Mouse (Mus musculus): ENCODE results near the gene Hoxa13.

DNA sequence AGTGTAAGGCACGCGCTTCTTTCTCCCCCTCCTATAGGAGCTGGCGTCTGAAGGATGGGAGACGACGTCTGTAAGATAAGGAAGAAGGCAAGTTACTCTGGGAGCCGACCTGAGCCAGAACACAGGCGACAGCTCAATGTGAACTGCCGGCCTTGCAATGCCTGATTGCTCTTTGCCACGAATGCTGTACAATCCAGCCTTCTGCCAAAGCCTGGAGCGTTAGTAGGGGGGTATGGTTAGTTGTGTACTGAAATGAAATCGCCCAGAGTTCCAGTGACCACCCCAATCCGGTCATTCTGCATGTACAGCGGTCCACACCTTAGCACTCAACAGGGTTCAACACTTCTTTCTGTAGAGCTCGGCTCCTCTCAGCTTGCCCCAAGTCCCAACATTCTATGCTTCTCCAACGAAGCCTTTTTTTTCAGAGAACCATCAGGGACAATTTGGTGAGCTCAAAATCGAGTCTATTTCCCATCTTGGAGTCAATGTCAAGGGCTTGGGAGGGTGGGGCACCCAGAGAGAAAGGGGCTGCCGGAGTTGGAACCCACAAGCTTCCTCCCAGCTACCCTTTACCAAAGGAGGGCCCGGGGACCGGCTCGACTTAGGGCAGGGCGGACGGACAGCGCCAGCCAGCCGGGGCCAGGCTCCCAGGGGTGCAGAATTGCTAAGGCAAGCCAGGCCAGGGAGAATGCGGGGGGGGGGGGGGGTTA is 1.4 kb downstream of the Hoxa13 start:
- TF ChIP-seq USF1 (IDR thresholded peaks at IDR 0.05; ENCODE audit: low read depth): no peak
- no peak for TF ChIP-seq CTCF (IDR thresholded peaks at IDR 0.05; ENCODE audit: control insufficient read depth, insufficient read depth, insufficient read length)
- TF ChIP-seq CEBPB (IDR thresholded peaks at IDR 0.05; ENCODE audit: low read depth): no peak
- no peak for TF ChIP-seq FOSL1 (IDR thresholded peaks at IDR 0.05; ENCODE audit: insufficient read depth, low read length, poor library complexity, severe bottlenecking)
- no peak for TF ChIP-seq MYOD1 (IDR thresholded peaks at IDR 0.05; ENCODE audit: control insufficient read depth, insufficient read length, low read depth)
- no peak for TF ChIP-seq MYOG (IDR thresholded peaks at IDR 0.05; ENCODE audit: control insufficient read depth, extremely low read depth, insufficient read length)
